Mouse (Mus musculus) CH12.LX (cell line): ENCODE results near the gene Kcna10. TPM values are rescaled to one million over a fixed set of nuclear protein-coding genes. Genes with fewer than 3 reads are reported as not detected.

Experiments
- DNase-seq: peaks from one replicate; pipeline ENCODE4 v3.0.0-alpha.2; 2013; ENCODE audit errors: extremely low read depth
- H3K27ac ChIP-seq: 2 replicates; pipeline ENCODE4 v1.5.1; 2012; ENCODE audit warnings: low read depth, mild to moderate bottlenecking, control low read depth, moderate library complexity; ENCODE audit not compliant: insufficient read depth
- H3K27me3 ChIP-seq: replicated peaks from 2 replicates; pipeline ENCODE3; 2012; ENCODE audit warnings: inconsistent platforms
- H3K36me3 ChIP-seq, 2 experiments: replicated peaks in 1 of 2; 2 replicates each; pipeline versions ENCODE3 to v1.6.1; 2012; ENCODE audit warnings: inconsistent platforms in 1 of 2, low read length in 1 of 2, mild to moderate bottlenecking in 1 of 2, mixed read lengths in 1 of 2, moderate library complexity in 1 of 2; ENCODE audit not compliant: control insufficient read depth in 1 of 2, insufficient read depth in 1 of 2
- H3K4me1 ChIP-seq, 2 experiments: 2 replicates each; pipeline ENCODE4 v1.6.1; 2012; ENCODE audit warnings: inconsistent platforms in 1 of 2, moderate library complexity in 1 of 2; ENCODE audit not compliant: insufficient read depth in 2 of 2, control insufficient read depth in 1 of 2
- H3K4me2 ChIP-seq: 2 replicates; pipeline ENCODE4 v1.6.1; 2012; ENCODE audit warnings: low read depth, mild to moderate bottlenecking, control low read depth; ENCODE audit not compliant: poor library complexity, insufficient read depth, severe bottlenecking
- H3K4me3 ChIP-seq, 3 experiments: fragments of 150-350 bp in 1 of 3; sonication (generic) in 1 of 3; replicated peaks in 1 of 3; 2 replicates each; pipeline versions ENCODE3 to v1.5.1; 2011 to 2012; ENCODE audit warnings: low read depth in 2 of 3, low read length in 2 of 3, mild to moderate bottlenecking in 2 of 3, moderate library complexity in 2 of 3, control low read depth in 1 of 3, improper control_type of control experiment in 1 of 3, inconsistent platforms in 1 of 3, mixed read lengths in 1 of 3; ENCODE audit not compliant: poor library complexity in 1 of 3
- H3K79me2 ChIP-seq: replicated peaks from 2 replicates; pipeline ENCODE4 v1.6.1; 2012; ENCODE audit warnings: mild to moderate bottlenecking, moderate library complexity; ENCODE audit not compliant: control insufficient read depth, poor library complexity, insufficient read depth, severe bottlenecking; ENCODE audit errors: extremely low read depth
- H3K9ac ChIP-seq: 2 replicates; pipeline ENCODE4 v1.6.1; 2012; ENCODE audit warnings: low read depth, mild to moderate bottlenecking, control low read depth, moderate library complexity; ENCODE audit not compliant: insufficient read depth
- H3K9me3 ChIP-seq: replicated peaks from 2 replicates; pipeline ENCODE3; 2012; ENCODE audit warnings: low read length, inconsistent platforms, mixed read lengths
- BHLHE40 ChIP-seq: IDR thresholded peaks from 2 replicates; pipeline ENCODE4 v1.6.1; 2011; ENCODE audit warnings: mild to moderate bottlenecking, low read depth, low read length, improper control_type of control experiment
- E2F4 ChIP-seq: IDR thresholded peaks from 2 replicates; pipeline ENCODE4 v1.6.1; 2011; ENCODE audit warnings: low read depth, low read length, improper control_type of control experiment; ENCODE audit not compliant: insufficient replicate concordance
- ELF1 ChIP-seq: IDR thresholded peaks from 2 replicates; pipeline ENCODE4 v1.6.1; 2014; ENCODE audit warnings: low read depth, mild to moderate bottlenecking, inconsistent platforms, low read length, improper control_type of control experiment
- ETS1 ChIP-seq: conservative IDR thresholded peaks from 2 replicates; pipeline ENCODE4 v1.6.1; 2012; ENCODE audit warnings: low read depth, mild to moderate bottlenecking, inconsistent platforms, low read length, improper control_type of control experiment, moderate library complexity
- GABPA ChIP-seq: IDR thresholded peaks from 2 replicates; pipeline ENCODE4 v1.6.1; 2012; ENCODE audit warnings: low read depth, low read length, improper control_type of control experiment, inconsistent platforms; ENCODE audit not compliant: insufficient replicate concordance
- HCFC1 ChIP-seq: IDR thresholded peaks from 2 replicates; pipeline ENCODE4 v1.6.1; 2012; ENCODE audit warnings: low read depth, mild to moderate bottlenecking, inconsistent platforms, low read length, improper control_type of control experiment
- IRF4 ChIP-seq: IDR thresholded peaks from 2 replicates; pipeline ENCODE4 v1.6.1; 2014; ENCODE audit warnings: low read depth, mild to moderate bottlenecking, inconsistent platforms, low read length, improper control_type of control experiment
- JUN ChIP-seq: IDR thresholded peaks from 2 replicates; pipeline ENCODE4 v1.6.1; 2011; ENCODE audit warnings: low read depth, mild to moderate bottlenecking, low read length, improper control_type of control experiment, moderate library complexity; ENCODE audit not compliant: insufficient read depth
- JUND ChIP-seq: conservative IDR thresholded peaks from 2 replicates; pipeline ENCODE4 v1.6.1; 2011; ENCODE audit warnings: low read depth, low read length, improper control_type of control experiment
- KAT2A ChIP-seq: IDR thresholded peaks from 2 replicates; pipeline ENCODE4 v1.6.1; 2012; ENCODE audit warnings: low read length, improper control_type of control experiment, inconsistent platforms; ENCODE audit not compliant: insufficient replicate concordance
- MEF2A ChIP-seq: IDR thresholded peaks from 2 replicates; pipeline ENCODE4 v1.6.1; 2014; ENCODE audit warnings: low read depth, mild to moderate bottlenecking, inconsistent platforms, low read length, improper control_type of control experiment, borderline replicate concordance
- MXI1 ChIP-seq: IDR thresholded peaks from 2 replicates; pipeline ENCODE4 v1.6.1; 2011; ENCODE audit warnings: mild to moderate bottlenecking, low read depth, low read length, improper control_type of control experiment
- MYC ChIP-seq: IDR thresholded peaks from 2 replicates; pipeline ENCODE4 v1.6.1; 2011; ENCODE audit warnings: low read depth, mild to moderate bottlenecking, improper control_type of control experiment, low read length
- NRF1 ChIP-seq: IDR thresholded peaks from 2 replicates; pipeline ENCODE4 v1.6.1; 2014; ENCODE audit warnings: low read depth, mild to moderate bottlenecking, inconsistent platforms, low read length, improper control_type of control experiment, moderate library complexity
- PAX5 ChIP-seq: IDR thresholded peaks from 2 replicates; pipeline ENCODE4 v1.6.1; 2012; ENCODE audit warnings: low read length, inconsistent platforms, mixed read lengths
- POLR2AphosphoS2 ChIP-seq: IDR thresholded peaks from 2 replicates; pipeline ENCODE4 v1.6.1; 2011; ENCODE audit warnings: low read depth, low read length, improper control_type of control experiment
- RAD21 ChIP-seq: IDR thresholded peaks from 2 replicates; pipeline ENCODE4 v1.6.1; 2011; ENCODE audit warnings: low read depth, mild to moderate bottlenecking, low read length, improper control_type of control experiment, moderate library complexity
- TCF12 ChIP-seq: IDR thresholded peaks from 2 replicates; pipeline ENCODE4 v1.6.1; 2014; ENCODE audit warnings: low read depth, mild to moderate bottlenecking, inconsistent platforms, low read length, improper control_type of control experiment
- USF2 ChIP-seq: conservative IDR thresholded peaks from 2 replicates; pipeline ENCODE4 v1.6.1; 2011; ENCODE audit warnings: low read depth, low read length, improper control_type of control experiment
- ZC3H11A ChIP-seq: IDR thresholded peaks from 2 replicates; pipeline ENCODE4 v1.6.1; 2012; ENCODE audit warnings: low read depth, mild to moderate bottlenecking, inconsistent platforms, low read length, improper control_type of control experiment
- ZMIZ1 ChIP-seq: IDR thresholded peaks from 2 replicates; pipeline ENCODE4 v1.6.1; 2012; ENCODE audit warnings: low read depth, mild to moderate bottlenecking, inconsistent platforms, low read length, improper control_type of control experiment
- ZNF384 ChIP-seq: IDR thresholded peaks from 2 replicates; pipeline ENCODE4 v1.6.1; 2012; ENCODE audit warnings: low read depth, low read length, improper control_type of control experiment, inconsistent platforms
- dilution Hi-C: fragments of 300-500 bp; cut with MboI; formaldehyde crosslinking; loops from 2 replicates; pipeline ENCODE4 v1.14.3; 2020; ENCODE audit warnings: low sequenced_read_pairs; ENCODE audit not compliant: extremely low pct_unique_long_range_greater_than_20kb, extremely low pct_ligation_motif_present
- in situ Hi-C: fragments of 300-500 bp; cut with MboI; formaldehyde crosslinking; loops from 3 replicates; pipeline ENCODE4 v1.14.3; 2019; ENCODE audit warnings: low sequenced_read_pairs, low pct_ligation_motif_present, low pct_unique_long_range_greater_than_20kb, mixed read lengths
- polyA plus RNA-seq: library from polyadenylated mRNA; unstranded; fragments of >175 nt; gene quantifications from 2 replicates; pipeline ENCODE4 v1.2.1, GENCODE M21; 2012; ENCODE audit warnings: low read depth; ENCODE audit not compliant: insufficient read length
- total RNA-seq, 2 experiments: library from RNA; depleted of rRNA; stranded (reverse); fragments of 300-350 nt in 1 of 2; fragments of >200 nt in 1 of 2; gene quantifications; 2 replicates each; pipeline ENCODE4 v1.2.3; 2012 to 2014

Kcna10 gene
- total RNA-seq (2012; rRNA removed) (not detected in 2 replicates), total RNA-seq (2014; rRNA removed) (not detected in 2 replicates), polyA plus RNA-seq (not detected in 2 replicates)

- no peak within 1 kb of the TSS for H3K4me3 ChIP-seq
- H3K36me3 ChIP-seq, result no peaks in the 10 kb centered on the region
- TF ChIP-seq PAX5 (no peak), ELF1 (no peak), KAT2A (no peak), USF2 (no peak), JUN (no peak), E2F4 (no peak), HCFC1 (no peak), BHLHE40 (no peak), ZMIZ1 (no peak), POLR2AphosphoS2 (no peak), MYC (no peak)
- H3K4me2 ChIP-seq, result no peak within 1 kb of the TSS
- no peaks in the 10 kb centered on the region for H3K4me1 ChIP-seq
- no peak within 1 kb of the TSS for H3K9ac ChIP-seq
- no peak for DNase-seq
- H3K9me3 ChIP-seq, result no peaks in the 10 kb centered on the region
- H3K79me2 ChIP-seq, result no peaks in the 10 kb centered on the region
- in situ Hi-C loops (loop anchor here (10.0 kb wide), 2 partner anchors 88 to 248 kb away; no protein-coding TSS in a partner anchor), dilution Hi-C loops (no loop called here)
- peaks cover 19% of the 10 kb centered on the region for H3K27me3 ChIP-seq
- H3K27ac ChIP-seq, result no peak within 1 kb of the TSS
Measured at GRCm38 (mm10) chr3:107182756-107183155, at the start of gene Kcna10. TSS of gene Kcna10 (plus strand) at chr3:107183056.

GRCm38 (mm10) chr3:107134457-107134856 lies 48.4 kb upstream of the Kcna10 start:
- no peaks in the 10 kb centered on the region for H3K36me3 ChIP-seq
- H3K79me2 ChIP-seq, result no peaks in the 10 kb centered on the region
- H3K4me3 ChIP-seq, result no peak overlapping the region
- no peak overlapping the region for H3K27ac ChIP-seq
- no peak overlapping the region for H3K9ac ChIP-seq
- TF ChIP-seq MYC (no peak), ETS1 (peak; percentile 80), IRF4 (peak; percentile 61), NRF1 (no peak)
- in situ Hi-C loops, result no loop called here
- dilution Hi-C loops, result no loop called here
- H3K27me3 ChIP-seq, result no peaks in the 10 kb centered on the region
- H3K4me1 ChIP-seq, result peaks cover 5 to 15% of the 10 kb centered on the region in 2 experiments; a peak in 3 of 4 replicates
- peak overlapping the region; percentile 71 for H3K4me2 ChIP-seq
- H3K9me3 ChIP-seq, result no peaks in the 10 kb centered on the region
- peak; percentile 10 for DNase-seq

GRCm38 (mm10) chr3:107147126-107147525 lies 35.7 kb upstream of the Kcna10 start:
- Histone ChIP-seq H3K36me3 (no peaks in the 10 kb centered on the region), H3K4me1 (peaks cover 0 to 6% of the 10 kb centered on the region in 2 experiments; a peak in 1 of 4 replicates), H3K9me3 (no peaks in the 10 kb centered on the region), H3K79me2 (no peaks in the 10 kb centered on the region), H3K4me3 (no peak overlapping the region), H3K4me2 (no peak overlapping the region), H3K27me3 (no peaks in the 10 kb centered on the region), H3K9ac (no peak overlapping the region), H3K27ac (no peak overlapping the region)
- DNase-seq, result no peak
- dilution Hi-C loops, result no loop called here
- TF ChIP-seq USF2, result no peak
- TF ChIP-seq MEF2A, result no peak
- no peak for TF ChIP-seq NRF1
- no peak for TF ChIP-seq KAT2A
- no peak for TF ChIP-seq ZNF384
- no peak for TF ChIP-seq JUND
- no peak for TF ChIP-seq MYC
- TF ChIP-seq MXI1, result no peak
- TF ChIP-seq TCF12, result no peak
- TF ChIP-seq RAD21, result no peak
- TF ChIP-seq GABPA, result no peak
- no peak for TF ChIP-seq ZC3H11A
- in situ Hi-C loops, result no loop called here
